Mouse (Mus musculus): ENCODE data around the gene Kif3c. TPM values are rescaled to one million over a fixed set of nuclear protein-coding genes. Genes with fewer than 3 reads are reported as not detected.

Gene Kif3c
- polyA plus RNA-seq, 1 experiment from 2014 or later: 11.8 TPM

DNA sequence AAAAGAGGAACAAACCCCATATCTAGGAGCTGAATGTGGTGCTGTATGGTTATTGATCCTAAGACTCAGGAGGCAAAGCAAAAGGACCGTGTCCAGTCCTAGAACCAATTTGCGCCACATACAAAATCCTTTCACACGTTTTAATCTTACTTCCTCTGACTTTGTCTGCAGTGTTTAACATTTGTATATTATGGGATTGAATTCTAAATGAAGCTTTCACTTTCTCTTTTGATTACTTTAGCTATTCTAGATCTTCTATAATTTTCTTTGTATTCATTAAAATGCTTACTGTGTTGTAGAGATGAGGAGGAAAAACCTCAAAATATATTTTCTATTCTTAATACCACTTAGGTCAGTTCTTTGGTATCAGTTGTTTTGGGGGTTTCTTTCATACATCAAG lies 88.6 kb downstream of the Kif3c start:
- peaks cover 39% of the 10 kb centered on the region for H3K36me3 ChIP-seq
- H3K27ac ChIP-seq: no peak overlapping the region
- WGBS: 91% methylated on average over 3 of the region's 3 CpGs
- no peak overlapping the region for H3K9ac ChIP-seq
- H3K4me1 ChIP-seq: no peaks in the 10 kb centered on the region
- H3K27me3 ChIP-seq: no peaks in the 10 kb centered on the region
- ATAC-seq (ENCODE audit: borderline replicate concordance, extremely low read depth, low FRiP score, low TSS enrichment): no peak
- H3K4me2 ChIP-seq: no peak overlapping the region
- H3K9me3 ChIP-seq: no peaks in the 10 kb centered on the region
- no peak overlapping the region for H3K4me3 ChIP-seq

Other genes with a start within 250 kb of the Kif3c start
- gene Rab10, start 55.2 kb upstream of the Kif3c start, polyA plus RNA-seq (2015; fragmentation: Nextera tagmentation; extraction: Ambion mirVana): 75.7 and 81.3 TPM in 2 replicates
- 16.6 and 16.9 TPM in 2 replicates for gene Asxl2, start 61.7 kb downstream of the Kif3c start, polyA plus RNA-seq (2015; fragmentation: Nextera tagmentation; extraction: Ambion mirVana)
- gene Dtnb, start 207.2 kb downstream of the Kif3c start, polyA plus RNA-seq (2015; fragmentation: Nextera tagmentation; extraction: Ambion mirVana): 32.0 and 34.3 TPM in 2 replicates